Comparison of ENCODE assay signal across 9 mouse cellular contexts in the genomic region with DNA sequence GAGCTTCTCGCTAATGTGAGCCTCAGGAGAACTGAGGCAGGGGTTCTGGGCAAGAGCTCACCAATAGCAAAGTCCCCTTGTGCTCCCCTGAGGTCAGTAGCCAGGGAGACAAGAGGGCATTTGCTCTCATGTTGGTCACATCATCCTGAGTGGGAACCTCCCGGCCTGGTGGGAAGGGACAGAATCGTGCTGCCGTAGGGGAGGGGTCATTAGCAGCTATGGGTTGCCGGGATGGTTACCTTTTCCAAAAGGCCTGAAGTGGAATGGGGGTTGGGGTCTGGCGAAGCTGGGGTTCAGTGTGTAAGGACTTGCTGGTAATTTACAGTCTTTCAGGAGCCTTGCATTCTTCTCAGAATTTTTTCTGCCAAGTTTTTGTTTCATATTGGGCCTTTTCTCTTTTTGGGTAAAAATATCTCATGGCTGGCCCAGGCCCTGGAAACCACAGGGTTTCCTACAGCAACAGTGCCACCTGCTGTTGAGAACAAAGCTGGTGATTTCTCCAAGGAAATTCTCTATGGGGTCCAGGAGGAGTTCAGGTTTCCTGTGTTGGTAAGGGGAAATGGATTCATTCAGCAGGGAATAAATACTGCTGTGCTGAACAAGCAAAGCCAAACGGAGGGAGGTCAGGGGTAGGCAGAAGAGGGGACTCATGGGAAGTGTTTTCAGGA.
A peak's percentile ranks its signal among the peaks of the same experiment; 100 is the strongest.
DNase-seq lines count a peak whose midpoint lies in the region; ATAC-seq and TF ChIP-seq lines count a peak whose summit lies in the region.
"Had no signal": no experiment of that assay in that cellular context is flagged by ENCODE, and none has a peak within 500 bp of the region (broad histone marks: within the 10 kb centered on the region; RNA-seq: fewer than 3 reads in every experiment).

No protein-coding gene starts in this region.

- H3K4me1 ChIP-seq in heart, embryonic 10.5 days: peaks cover 5% of the 10 kb centered on the region; the same call in 1 of the 2 replicates
- no peaks in the 10 kb centered on the region for H3K4me1 ChIP-seq in lung, postnatal 0 days (ENCODE audit: insufficient read depth, low read depth, low read length)
- H3K4me1 ChIP-seq: liver, embryonic 15.5 days had no signal

- TF ChIP-seq EP300 in lung, postnatal 0 days (IDR thresholded peaks at IDR 0.05): no peak

- no peak overlapping the region for H3K4me3 ChIP-seq in heart, embryonic 10.5 days
- no peak overlapping the region for H3K4me3 ChIP-seq in lung, postnatal 0 days (ENCODE audit: low read depth, low read length)
- H3K4me3 ChIP-seq: liver, embryonic 15.5 days had no signal

- peak; percentile 53 for DNase-seq in CD4-positive, CD25-positive, alpha-beta regulatory T cell, adult 2 months (ENCODE audit: low read depth, low spot score)
- peak; percentile 22 for DNase-seq in adrenal gland, adult 2 months
- peak; percentile 85 for DNase-seq in embryo, embryonic 11 days
- DNase-seq in heart, embryonic 10.5 days (ENCODE audit: low spot score): no peak
- DNase-seq in layer of hippocampus, adult 8-10 months (ENCODE audit: low spot score in 2 of 2): peak; percentile 26 to 64
- DNase-seq in lung, postnatal 0 days (ENCODE audit: low spot score): peak; percentile 62
- DNase-seq in right cerebral cortex, postnatal 14 days: peak; percentile 78

- H3K27ac ChIP-seq in heart, embryonic 10.5 days: peak overlapping the region; percentile 42; the same call in 1 of the 2 replicates
- no peak overlapping the region for H3K27ac ChIP-seq in lung, postnatal 0 days (ENCODE audit: low read length)
- H3K27ac ChIP-seq: liver, embryonic 15.5 days had no signal

- no peak overlapping the region for H3K4me2 ChIP-seq in lung, postnatal 0 days (replicated peaks; ENCODE audit: low read depth, low read length)
- H3K4me2 ChIP-seq: liver, embryonic 15.5 days had no signal

- H3K9ac ChIP-seq in lung, postnatal 0 days (replicated peaks; ENCODE audit: low read depth): no peak overlapping the region
- H3K9ac ChIP-seq: liver, embryonic 15.5 days had no signal

- TF ChIP-seq CTCF in lung, postnatal 0 days (IDR thresholded peaks at IDR 0.05): peak; percentile 73

- H3K27me3 ChIP-seq in heart, embryonic 10.5 days (ENCODE audit: insufficient read depth, poor library complexity, severe bottlenecking): no peaks in the 10 kb centered on the region
- H3K27me3 ChIP-seq in lung, postnatal 0 days (replicated peaks; ENCODE audit: insufficient read depth, low read length): no peaks in the 10 kb centered on the region
- H3K27me3 ChIP-seq: liver, embryonic 15.5 days had no signal

- no peaks in the 10 kb centered on the region for H3K36me3 ChIP-seq in heart, embryonic 10.5 days
- H3K36me3 ChIP-seq in lung, postnatal 0 days (ENCODE audit: insufficient read depth, low read length): no peaks in the 10 kb centered on the region
- H3K36me3 ChIP-seq: liver, embryonic 15.5 days had no signal

- no peak for ATAC-seq in CD4-positive, CD25-positive, alpha-beta regulatory T cell, adult 4 months
- no peak for ATAC-seq in lung, postnatal 0 days

- H3K9me3 ChIP-seq in heart, embryonic 10.5 days: no peaks in the 10 kb centered on the region
- no peaks in the 10 kb centered on the region for H3K9me3 ChIP-seq in lung, postnatal 0 days (ENCODE audit: low read length)
- H3K9me3 ChIP-seq: liver, embryonic 15.5 days had no signal

- WGBS in heart, embryonic 10.5 days: 48% methylated on average over 7 of the region's 7 CpGs
- 35% methylated on average over 7 of the region's 7 CpGs for WGBS in lung, postnatal 0 days
